Mouse (Mus musculus): ENCODE results near the gene Ifitm3. TPM values are rescaled to one million over a fixed set of nuclear protein-coding genes. Genes with fewer than 3 reads are reported as not detected.

The Ifitm3 gene
- 18.6 and 20.6 TPM in 2 replicates for polyA plus RNA-seq (2014; fragmentation: Nextera tagmentation; extraction: Ambion mirVana)

- Histone ChIP-seq H3K4me2 (replicated peaks; ENCODE audit: low read depth, low read length) (0 out of 2 replicates have a peak within 1 kb of the TSS, but pooled peaks have one; percentile 7), H3K27me3 (ENCODE audit: control insufficient read depth, insufficient read depth, low read length) (no peaks in the 10 kb centered on the region), H3K27ac (ENCODE audit: low read depth, low read length) (no peak within 1 kb of the TSS), H3K4me1 (replicated peaks; ENCODE audit: control insufficient read depth, insufficient read depth, low read length) (no peaks in the 10 kb centered on the region), H3K36me3 (ENCODE audit: control insufficient read depth, insufficient read depth, low read length) (no peaks in the 10 kb centered on the region), H3K4me3 (ENCODE audit: low read depth, low read length) (no peak within 1 kb of the TSS), H3K9ac (ENCODE audit: low read depth, low read length) (no peak within 1 kb of the TSS; the same call in 1 of the 2 replicates), H3K9me3 (ENCODE audit: control insufficient read depth, low read length) (no peaks in the 10 kb centered on the region)
- peak; percentile 23 for DNase-seq (ENCODE audit: low spot score)
- ATAC-seq (ENCODE audit: low FRiP score): no peak
- 26% methylated on average over 10 of the region's 10 CpGs for WGBS
Measured at GRCm38 (mm10) chr7:141010593-141010992, at the start of gene Ifitm3. Ifitm3 (minus strand) TSS chr7:141010770.

DNA sequence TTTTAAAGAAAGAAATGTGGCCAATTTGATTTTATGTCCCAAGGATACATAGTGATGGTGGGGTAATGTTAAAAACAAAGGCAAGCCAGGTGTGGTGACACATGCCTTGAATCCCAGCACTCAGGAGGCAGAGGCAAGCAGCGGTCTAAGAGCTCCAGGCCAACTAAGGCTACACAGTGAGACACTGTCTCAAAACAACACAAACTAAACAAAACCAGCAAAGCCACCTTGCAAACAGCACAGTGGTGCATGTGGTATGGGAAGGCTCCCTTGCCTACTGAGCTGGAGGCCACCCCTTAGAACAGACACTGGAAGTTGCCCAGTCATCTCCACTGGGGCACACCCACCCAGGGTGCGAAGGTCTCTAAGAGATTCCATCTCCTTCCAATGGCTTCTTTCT lies 49.4 kb upstream of the Ifitm3 start:
- no peak for ATAC-seq (ENCODE audit: low FRiP score)
- Histone ChIP-seq H3K36me3 (ENCODE audit: control insufficient read depth, insufficient read depth, low read length) (peaks cover 5% of the 10 kb centered on the region), H3K4me2 (replicated peaks; ENCODE audit: low read depth, low read length) (peak overlapping the region; percentile 73), H3K4me3 (ENCODE audit: low read depth, low read length) (peak overlapping the region; percentile 88), H3K9me3 (ENCODE audit: control insufficient read depth, low read length) (no peaks in the 10 kb centered on the region), H3K27me3 (ENCODE audit: control insufficient read depth, insufficient read depth, low read length) (no peaks in the 10 kb centered on the region), H3K9ac (ENCODE audit: low read depth, low read length) (peak overlapping the region; percentile 98), H3K27ac (ENCODE audit: low read depth, low read length) (peak overlapping the region; percentile 79; the same call in 1 of the 2 replicates), H3K4me1 (replicated peaks; ENCODE audit: control insufficient read depth, insufficient read depth, low read length) (0 out of 2 replicates have a peak, but pooled peaks cover 10% of the 10 kb centered on the region)
- no peak for DNase-seq (ENCODE audit: low spot score)
- WGBS: 79% methylated on average over 2 of the region's 2 CpGs

GRCm38 (mm10) chr7:141058601-141059341 lies 48.2 kb upstream of the Ifitm3 start:
- H3K27ac ChIP-seq (ENCODE audit: low read depth, low read length): no peak overlapping the region
- no peak overlapping the region for H3K9ac ChIP-seq (ENCODE audit: low read depth, low read length)
- WGBS: 94% methylated on average over 14 of the region's 14 CpGs
- H3K27me3 ChIP-seq (ENCODE audit: control insufficient read depth, insufficient read depth, low read length): no peaks in the 10 kb centered on the region
- H3K4me3 ChIP-seq (ENCODE audit: low read depth, low read length): no peak overlapping the region
- no peaks in the 10 kb centered on the region for H3K9me3 ChIP-seq (ENCODE audit: control insufficient read depth, low read length)
- DNase-seq (ENCODE audit: low spot score) (no peak), ATAC-seq (ENCODE audit: low FRiP score) (no peak)
- H3K4me2 ChIP-seq (replicated peaks; ENCODE audit: low read depth, low read length): no peak overlapping the region
- H3K36me3 ChIP-seq (ENCODE audit: control insufficient read depth, insufficient read depth, low read length): no peaks in the 10 kb centered on the region
- 0 out of 2 replicates have a peak, but pooled peaks cover 10% of the 10 kb centered on the region for H3K4me1 ChIP-seq (replicated peaks; ENCODE audit: control insufficient read depth, insufficient read depth, low read length)

DNA sequence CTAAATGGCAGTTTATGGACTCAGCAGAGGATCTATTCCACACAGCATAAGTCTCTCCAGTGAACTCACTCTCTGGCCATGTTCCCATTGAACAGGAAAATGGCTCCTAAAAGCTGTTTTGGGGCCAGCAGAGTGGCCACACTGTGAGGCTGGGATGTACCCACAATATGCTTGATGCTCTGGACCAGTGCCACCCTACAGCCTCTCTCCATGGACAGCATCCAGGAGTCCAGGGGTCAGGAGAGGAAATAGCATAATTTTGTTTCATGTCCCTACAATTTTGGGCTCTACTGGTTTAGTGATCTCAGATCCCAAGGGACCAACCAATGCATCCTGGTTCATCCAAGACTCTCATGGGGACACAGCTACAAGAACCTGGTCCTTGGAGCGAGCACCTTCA lies 47.0 kb upstream of the Ifitm3 start:
- Histone ChIP-seq H3K9ac (ENCODE audit: low read depth, low read length) (no peak overlapping the region), H3K4me3 (ENCODE audit: low read depth, low read length) (no peak overlapping the region), H3K9me3 (ENCODE audit: control insufficient read depth, low read length) (no peaks in the 10 kb centered on the region), H3K27me3 (ENCODE audit: control insufficient read depth, insufficient read depth, low read length) (no peaks in the 10 kb centered on the region), H3K4me2 (replicated peaks; ENCODE audit: low read depth, low read length) (no peak overlapping the region), H3K36me3 (ENCODE audit: control insufficient read depth, insufficient read depth, low read length) (no peaks in the 10 kb centered on the region), H3K27ac (ENCODE audit: low read depth, low read length) (no peak overlapping the region), H3K4me1 (replicated peaks; ENCODE audit: control insufficient read depth, insufficient read depth, low read length) (0 out of 2 replicates have a peak, but pooled peaks cover 10% of the 10 kb centered on the region)
- ATAC-seq (ENCODE audit: low FRiP score): no peak
- no peak for DNase-seq (ENCODE audit: low spot score)
- 93% methylated on average over 1 of the region's 1 CpGs for WGBS

- H3K4me1 ChIP-seq (replicated peaks; ENCODE audit: control insufficient read depth, insufficient read depth, low read length): 0 out of 2 replicates have a peak, but pooled peaks cover 8% of the 10 kb centered on the region
- H3K36me3 ChIP-seq (ENCODE audit: control insufficient read depth, insufficient read depth, low read length): no peaks in the 10 kb centered on the region
- H3K4me3 ChIP-seq (ENCODE audit: low read depth, low read length): no peak overlapping the region
- H3K27ac ChIP-seq (ENCODE audit: low read depth, low read length): no peak overlapping the region
- DNase-seq (ENCODE audit: low spot score) (no peak), ATAC-seq (ENCODE audit: low FRiP score) (no peak)
- H3K27me3 ChIP-seq (ENCODE audit: control insufficient read depth, insufficient read depth, low read length): no peaks in the 10 kb centered on the region
- 91% methylated on average over 6 of the region's 6 CpGs for WGBS
- no peak overlapping the region for H3K9ac ChIP-seq (ENCODE audit: low read depth, low read length)
- H3K9me3 ChIP-seq (ENCODE audit: control insufficient read depth, low read length): no peaks in the 10 kb centered on the region
- no peak overlapping the region for H3K4me2 ChIP-seq (replicated peaks; ENCODE audit: low read depth, low read length)
Measured at GRCm38 (mm10) chr7:141056976-141057375, 46.4 kb upstream of the Ifitm3 start.

- H3K4me2 ChIP-seq (replicated peaks; ENCODE audit: low read depth, low read length): no peak overlapping the region
- H3K27me3 ChIP-seq (ENCODE audit: control insufficient read depth, insufficient read depth, low read length): no peaks in the 10 kb centered on the region
- H3K9me3 ChIP-seq (ENCODE audit: control insufficient read depth, low read length): no peaks in the 10 kb centered on the region
- no peak for DNase-seq (ENCODE audit: low spot score)
- no peak for ATAC-seq (ENCODE audit: low FRiP score)
- no peak overlapping the region for H3K27ac ChIP-seq (ENCODE audit: low read depth, low read length)
- H3K9ac ChIP-seq (ENCODE audit: low read depth, low read length): no peak overlapping the region
- H3K4me3 ChIP-seq (ENCODE audit: low read depth, low read length): no peak overlapping the region
- no peaks in the 10 kb centered on the region for H3K36me3 ChIP-seq (ENCODE audit: control insufficient read depth, insufficient read depth, low read length)
- WGBS: 90% methylated on average over 4 of the region's 4 CpGs
- 0 out of 2 replicates have a peak, but pooled peaks cover 5% of the 10 kb centered on the region for H3K4me1 ChIP-seq (replicated peaks; ENCODE audit: control insufficient read depth, insufficient read depth, low read length)
Measured at GRCm38 (mm10) chr7:141055785-141056184, 45.2 kb upstream of the Ifitm3 start.

DNA sequence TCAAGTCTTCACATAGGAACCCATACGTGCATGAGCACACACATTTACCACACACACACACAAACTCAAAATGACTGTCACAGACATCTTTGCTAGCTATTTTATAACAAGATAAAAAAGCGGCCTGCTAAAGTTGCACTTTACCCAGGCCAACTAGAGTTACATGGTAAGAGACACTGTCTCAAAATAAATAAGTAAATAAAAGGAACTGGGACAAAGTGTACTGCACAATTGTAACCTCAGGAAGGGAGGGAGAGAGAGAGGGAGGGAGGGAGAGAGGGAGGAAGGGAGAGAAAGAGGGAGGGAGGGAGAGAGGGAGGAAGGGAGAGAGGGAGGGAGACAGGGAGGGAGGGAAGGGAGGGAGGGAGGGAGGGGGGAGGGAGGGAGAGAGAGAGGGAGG lies 41.9 kb upstream of the Ifitm3 start:
- Histone ChIP-seq H3K36me3 (ENCODE audit: control insufficient read depth, insufficient read depth, low read length) (no peaks in the 10 kb centered on the region), H3K27me3 (ENCODE audit: control insufficient read depth, insufficient read depth, low read length) (no peaks in the 10 kb centered on the region), H3K4me1 (replicated peaks; ENCODE audit: control insufficient read depth, insufficient read depth, low read length) (no peaks in the 10 kb centered on the region), H3K9me3 (ENCODE audit: control insufficient read depth, low read length) (no peaks in the 10 kb centered on the region), H3K4me2 (replicated peaks; ENCODE audit: low read depth, low read length) (no peak overlapping the region), H3K27ac (ENCODE audit: low read depth, low read length) (no peak overlapping the region), H3K4me3 (ENCODE audit: low read depth, low read length) (no peak overlapping the region), H3K9ac (ENCODE audit: low read depth, low read length) (no peak overlapping the region)
- ATAC-seq (ENCODE audit: low FRiP score) (no peak), DNase-seq (ENCODE audit: low spot score) (no peak)
- 89% methylated on average over 2 of the region's 2 CpGs for WGBS

GRCm38 (mm10) chr7:141052016-141052415 lies 41.4 kb upstream of the Ifitm3 start:
- Histone ChIP-seq H3K4me2 (replicated peaks; ENCODE audit: low read depth, low read length) (no peak overlapping the region), H3K4me1 (replicated peaks; ENCODE audit: control insufficient read depth, insufficient read depth, low read length) (no peaks in the 10 kb centered on the region), H3K4me3 (ENCODE audit: low read depth, low read length) (no peak overlapping the region), H3K36me3 (ENCODE audit: control insufficient read depth, insufficient read depth, low read length) (no peaks in the 10 kb centered on the region), H3K27me3 (ENCODE audit: control insufficient read depth, insufficient read depth, low read length) (no peaks in the 10 kb centered on the region), H3K9ac (ENCODE audit: low read depth, low read length) (no peak overlapping the region), H3K27ac (ENCODE audit: low read depth, low read length) (no peak overlapping the region), H3K9me3 (ENCODE audit: control insufficient read depth, low read length) (no peaks in the 10 kb centered on the region)
- WGBS: 93% methylated on average over 4 of the region's 4 CpGs
- ATAC-seq (ENCODE audit: low FRiP score) (no peak), DNase-seq (ENCODE audit: low spot score) (no peak)

Measured in hindbrain, embryonic 11.5 days (tissue).